Mouse (Mus musculus) right cerebral cortex, postnatal 25 days (tissue): ENCODE data around the gene Slit3.

Experiments used
- DNase-seq: peaks from one replicate; pipeline ENCODE4 v3.0.0; 2022

Slit3 gene

DNA sequence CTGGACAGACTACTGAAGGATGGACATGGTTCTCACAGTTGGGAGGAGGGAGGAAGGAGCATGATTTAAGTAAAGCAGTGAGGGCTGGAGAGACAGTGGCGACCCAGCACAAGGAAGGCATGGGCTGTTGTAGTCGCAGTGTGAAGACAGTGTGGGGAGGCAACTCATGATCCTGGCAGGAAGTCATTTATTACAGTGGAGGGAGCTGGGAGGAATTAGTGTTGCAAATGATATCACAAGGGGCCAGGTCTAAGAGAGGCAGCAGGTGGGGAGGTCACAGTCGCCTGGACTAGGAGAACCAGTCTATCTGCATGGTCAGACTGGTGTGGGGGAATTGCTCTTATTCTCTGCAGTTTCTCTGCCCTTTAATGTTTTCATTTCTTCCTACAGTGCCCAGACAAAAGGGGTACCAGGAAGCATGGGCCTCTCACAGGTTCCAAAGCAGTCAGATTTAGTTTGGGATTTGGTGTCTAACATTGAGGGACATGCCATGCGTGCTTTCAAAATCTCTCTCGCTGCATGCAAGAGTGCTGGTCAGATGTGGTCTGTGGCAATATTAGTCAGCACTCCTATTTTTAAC lies 194.5 kb downstream of the Slit3 start:
- no peak for DNase-seq

- no peak for DNase-seq
Measured at GRCm38 (mm10) chr11:35317221-35317620, 196.2 kb downstream of the Slit3 start.

- DNase-seq, result no peak
Measured at GRCm38 (mm10) chr11:35317775-35318432, 196.9 kb downstream of the Slit3 start.

- no peak for DNase-seq
Measured at GRCm38 (mm10) chr11:35318433-35319020, 197.5 kb downstream of the Slit3 start.

DNA sequence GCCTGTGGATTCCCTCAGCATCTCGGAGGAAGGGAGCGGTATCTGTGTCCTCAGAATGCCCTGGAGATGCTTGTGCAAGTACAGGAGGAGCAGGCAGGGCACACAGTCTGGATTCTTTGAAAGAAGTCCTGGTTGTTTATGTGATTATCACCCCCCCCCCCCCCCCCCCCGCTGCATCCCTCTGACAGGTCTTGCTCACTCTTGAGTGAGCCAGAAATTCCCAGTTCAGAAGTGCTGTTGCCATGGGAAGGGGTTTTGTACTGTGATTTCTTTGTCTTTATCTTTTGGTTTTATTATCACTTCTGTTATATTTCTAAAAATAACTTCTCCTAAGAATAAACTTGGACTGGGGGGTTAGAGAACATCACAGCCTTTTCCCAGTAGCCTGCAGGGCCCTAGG lies 199.5 kb downstream of the Slit3 start:
- DNase-seq, result no peak

- no peak for DNase-seq
Measured at GRCm38 (mm10) chr11:35324397-35324796, 203.4 kb downstream of the Slit3 start.

- no peak for DNase-seq
Measured at GRCm38 (mm10) chr11:35325131-35325995, 204.3 kb downstream of the Slit3 start.

DNA sequence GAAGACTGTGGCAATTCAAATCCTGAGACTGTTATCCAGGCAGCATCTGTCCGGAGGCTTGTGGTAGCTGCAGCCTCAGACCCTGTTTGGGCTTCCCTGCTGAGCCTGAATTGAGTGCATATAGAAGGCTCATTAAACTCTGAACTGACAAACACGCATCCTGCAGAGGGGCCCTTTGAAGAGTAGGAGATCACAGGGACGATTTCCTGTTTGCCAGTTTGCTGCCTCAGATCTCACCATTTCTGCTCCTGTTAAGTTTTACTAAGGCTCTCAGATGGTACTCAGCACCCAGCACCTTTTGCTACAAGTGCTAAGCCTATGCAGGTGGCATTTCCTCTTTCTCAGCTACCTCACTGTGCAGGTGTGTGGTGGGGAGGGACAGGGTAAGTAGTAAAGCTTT lies 205.3 kb downstream of the Slit3 start:
- no peak for DNase-seq

GRCm38 (mm10) chr11:35327899-35328298 lies 206.9 kb downstream of the Slit3 start:
- DNase-seq, result no peak

GRCm38 (mm10) chr11:35331476-35331875 lies 210.5 kb downstream of the Slit3 start:
- DNase-seq, result no peak

DNA sequence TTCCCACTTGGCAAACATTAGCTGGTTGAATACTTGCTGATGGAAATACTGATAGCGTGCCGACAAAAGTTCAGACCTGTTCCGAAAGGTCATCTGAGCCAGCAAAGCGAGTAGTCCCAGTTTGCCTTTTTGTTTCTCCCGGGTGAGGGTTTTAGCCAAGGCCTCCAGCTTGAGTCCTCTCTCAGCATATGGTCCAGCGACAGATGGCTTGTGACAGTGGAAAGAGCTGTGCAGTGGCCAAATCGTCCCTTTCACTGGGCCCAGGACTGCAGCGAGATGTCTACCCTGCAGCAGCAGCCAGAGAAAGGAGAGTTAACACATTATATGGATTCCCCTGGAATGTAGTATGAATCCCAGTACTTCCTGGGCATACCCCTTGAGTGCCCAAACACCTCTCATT lies 215.5 kb downstream of the Slit3 start:
- DNase-seq, result no peak

- DNase-seq, result no peak
Measured at GRCm38 (mm10) chr11:35337493-35337892, 216.5 kb downstream of the Slit3 start.

GRCm38 (mm10) chr11:35337927-35338819 lies 217.1 kb downstream of the Slit3 start:
- DNase-seq, result no peak

GRCm38 (mm10) chr11:35340752-35341151 lies 219.7 kb downstream of the Slit3 start:
- DNase-seq, result no peak

DNA sequence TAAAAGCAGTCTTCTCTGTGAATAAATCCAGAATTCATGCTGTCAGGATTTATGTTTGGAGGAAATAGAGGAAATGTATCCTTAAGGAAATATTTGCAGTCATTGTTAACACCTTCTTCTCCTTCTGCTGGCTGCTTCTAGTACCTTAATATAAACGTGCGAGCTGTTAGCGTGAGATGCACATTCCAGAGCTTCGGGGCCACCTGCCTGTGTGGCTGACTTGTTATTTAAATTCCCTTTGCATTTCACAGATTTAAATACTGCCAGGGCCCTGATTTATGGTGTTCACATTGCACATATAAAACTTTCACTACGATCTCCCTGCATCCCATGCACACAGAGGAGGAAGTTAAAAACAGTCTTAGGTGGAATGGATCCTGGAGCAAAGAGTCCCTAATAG lies 221.5 kb downstream of the Slit3 start:
- DNase-seq, result no peak

- no peak for DNase-seq
Measured at GRCm38 (mm10) chr11:35345696-35346480, 224.9 kb downstream of the Slit3 start.

- no peak for DNase-seq
Measured at GRCm38 (mm10) chr11:35348099-35348498, 227.1 kb downstream of the Slit3 start.

- no peak for DNase-seq
Measured at GRCm38 (mm10) chr11:35350968-35351367, 229.9 kb downstream of the Slit3 start.

DNA sequence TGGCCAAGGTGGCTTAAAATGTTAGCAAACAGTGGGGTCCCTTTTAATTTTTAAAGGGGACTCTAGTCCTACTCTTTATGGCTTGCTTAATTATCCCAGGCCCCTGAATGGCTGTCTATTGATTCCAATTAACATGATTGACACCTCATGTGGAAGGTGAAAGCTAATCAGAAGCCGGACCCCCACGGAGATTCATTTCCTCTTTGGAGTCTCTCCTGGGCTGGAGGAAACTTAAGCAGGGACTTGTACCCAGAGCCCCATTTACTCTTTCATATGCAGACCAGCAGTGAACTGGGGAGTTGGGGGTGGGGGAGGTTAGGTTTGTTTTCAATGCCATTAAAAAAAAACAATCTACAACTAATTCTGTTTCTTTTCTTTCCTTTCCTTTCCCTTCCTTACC lies 230.4 kb downstream of the Slit3 start:
- DNase-seq, result no peak

DNA sequence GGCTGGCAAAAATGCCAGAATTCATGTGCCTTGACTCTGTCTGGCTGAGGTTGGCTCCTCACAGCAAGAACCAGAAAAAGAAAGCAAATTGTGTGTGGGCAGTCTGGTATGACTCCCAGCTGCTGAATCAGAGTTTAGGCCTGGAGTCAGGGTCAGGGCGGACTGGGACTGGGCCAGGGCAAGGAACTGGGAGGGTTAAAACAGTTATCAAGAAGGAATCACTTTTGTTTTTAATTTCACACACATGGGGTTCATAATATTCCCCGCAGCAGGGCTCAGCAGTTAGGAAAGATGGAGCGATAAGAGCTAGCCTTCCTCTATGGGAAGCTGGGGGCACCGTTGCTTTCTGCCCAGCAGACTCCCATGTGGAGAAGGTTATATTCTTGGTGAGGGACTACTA lies 234.8 kb downstream of the Slit3 start:
- no peak for DNase-seq

DNA sequence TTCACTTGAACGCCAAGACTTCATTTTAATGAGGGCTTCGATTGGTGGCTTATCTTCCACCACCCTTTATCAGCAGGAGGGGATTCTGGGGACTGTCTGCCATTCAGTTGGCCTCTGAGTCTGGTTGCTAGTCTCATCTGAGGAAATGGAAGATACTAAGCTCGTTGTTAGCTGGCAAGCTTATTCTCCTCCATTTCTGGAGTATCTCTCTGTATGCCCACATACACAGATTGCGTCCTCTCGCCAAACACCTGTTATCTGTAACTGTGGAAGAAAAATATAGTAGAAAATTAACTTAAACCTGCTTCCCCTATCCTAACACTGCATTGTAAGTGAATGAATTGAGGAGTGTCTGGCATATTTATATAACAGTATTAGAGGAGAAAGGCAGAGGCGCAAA lies 240.0 kb downstream of the Slit3 start:
- DNase-seq, result peak; percentile 33

- no peak for DNase-seq
Measured at GRCm38 (mm10) chr11:35362975-35363374, 242.0 kb downstream of the Slit3 start.
